Mouse (Mus musculus) hindbrain, embryonic 15.5 days (tissue): ENCODE data around the gene Spindoc. TPM values are rescaled to one million over a fixed set of nuclear protein-coding genes. Genes with fewer than 3 reads are reported as not detected.

ENCODE experiments used
- ATAC-seq: fragments of 200-750 bp; cut with Nextera tagmentation; 2 replicates; pipeline ENCODE4 v1.8.0; 2017; ENCODE audit warnings: low read depth, moderate number of reproducible peaks, moderate TSS enrichment; ENCODE audit not compliant: low FRiP score
- H3K27ac ChIP-seq: fragments of 300-500 bp; sonication (generic); replicated peaks from 2 replicates; pipeline ENCODE4 v1.5.1; 2015; ENCODE audit warnings: mild to moderate bottlenecking, inconsistent platforms
- H3K27me3 ChIP-seq: fragments of 300-500 bp; sonication (generic); 2 replicates; pipeline ENCODE4 v1.6.1; 2015; ENCODE audit warnings: control low read depth, inconsistent platforms
- H3K36me3 ChIP-seq: fragments of 300-500 bp; sonication (generic); 2 replicates; pipeline ENCODE4 v1.6.1; 2015; ENCODE audit warnings: control low read depth, inconsistent platforms
- H3K4me1 ChIP-seq: fragments of 300-500 bp; sonication (generic); replicated peaks from 2 replicates; pipeline ENCODE4 v1.6.1; 2015; ENCODE audit warnings: control low read depth, inconsistent platforms
- H3K4me2 ChIP-seq: fragments of 300-500 bp; sonication (generic); 2 replicates; pipeline ENCODE4 v1.6.1; 2015; ENCODE audit warnings: moderate library complexity, mild to moderate bottlenecking, inconsistent platforms
- H3K4me3 ChIP-seq: fragments of 300-500 bp; sonication (generic); 2 replicates; pipeline ENCODE4 v1.5.1; 2015; ENCODE audit warnings: mild to moderate bottlenecking, inconsistent platforms
- H3K9ac ChIP-seq: fragments of 300-500 bp; sonication (generic); 2 replicates; pipeline ENCODE4 v1.6.1; 2015; ENCODE audit warnings: inconsistent platforms
- H3K9me3 ChIP-seq: fragments of 300-500 bp; sonication (generic); 2 replicates; pipeline ENCODE4 v1.6.1; 2016; ENCODE audit warnings: control low read depth, inconsistent platforms
- WGBS: fragments of 180-500 bp; shearing (Covaris S2); methylation state at CpG from one replicate; pipeline ENCODE4 v1.1.7; 2015; 5-methylcytosine and 5-hydroxymethylcytosine counted together
- polyA plus RNA-seq: library from polyadenylated mRNA; unstranded; fragments of >200 nt; fragmentation: Nextera tagmentation; extraction: Ambion mirVana; gene quantifications from 2 replicates; pipeline ENCODE4 v1.2.1, GENCODE M21; 2015

Gene Spindoc
- polyA plus RNA-seq, 1 experiment from 2014 or later: 28.9 TPM

GRCm38 (mm10) chr19:7341512-7342397 lies 41.0 kb downstream of the Spindoc start, which contains the start of gene Mark2:
TSS of gene Mark2 (minus strand) at chr19:7341860.
- Histone ChIP-seq H3K9me3 (no peaks in the 10 kb centered on the region), H3K36me3 (no peaks in the 10 kb centered on the region), H3K27me3 (no peaks in the 10 kb centered on the region), H3K9ac (peak within 1 kb of the TSS; percentile 72), H3K4me3 (peak within 1 kb of the TSS; percentile 57), H3K4me1 (peaks cover 41% of the 10 kb centered on the region), H3K27ac (peak within 1 kb of the TSS; percentile 85), H3K4me2 (peak within 1 kb of the TSS; percentile 85)
- ATAC-seq: peak; percentile 96
- WGBS: 2% methylated on average over 63 of the region's 63 CpGs

- peaks cover 50% of the 10 kb centered on the region for H3K4me1 ChIP-seq
Measured at GRCm38 (mm10) chr19:7340780-7341475, 41.9 kb downstream of the Spindoc start.

GRCm38 (mm10) chr19:7340371-7340779 lies 42.4 kb downstream of the Spindoc start:
- Histone ChIP-seq H3K36me3 (0 out of 2 replicates have a peak, but pooled peaks cover 2% of the 10 kb centered on the region), H3K4me3 (peak overlapping the region; percentile 57), H3K4me2 (peak overlapping the region; percentile 85), H3K9me3 (no peaks in the 10 kb centered on the region), H3K9ac (peak overlapping the region; percentile 72), H3K4me1 (peaks cover 50% of the 10 kb centered on the region), H3K27ac (peak overlapping the region; percentile 85; the same call in 1 of the 2 replicates), H3K27me3 (no peaks in the 10 kb centered on the region)
- no peak for ATAC-seq
- under 1% methylated on average over 15 of the region's 15 CpGs for WGBS

More at GRCm38 (mm10) chr19:7340780-7341475, 41.9 kb downstream of the Spindoc start:
- WGBS: under 1% methylated on average over 29 of the region's 46 CpGs
- Histone ChIP-seq H3K9ac (peak overlapping the region; percentile 72), H3K36me3 (no peaks in the 10 kb centered on the region), H3K27me3 (no peaks in the 10 kb centered on the region), H3K4me2 (peak overlapping the region; percentile 85), H3K27ac (peak overlapping the region; percentile 85), H3K9me3 (no peaks in the 10 kb centered on the region), H3K4me3 (peak overlapping the region; percentile 57)
- ATAC-seq: peak; percentile 83

GRCm38 (mm10) chr19:7339867-7340266 lies 42.9 kb downstream of the Spindoc start:
- Histone ChIP-seq H3K9me3 (no peaks in the 10 kb centered on the region), H3K36me3 (0 out of 2 replicates have a peak, but pooled peaks cover 2% of the 10 kb centered on the region), H3K27me3 (no peaks in the 10 kb centered on the region), H3K27ac (no peak overlapping the region), H3K4me3 (peak overlapping the region; percentile 57), H3K4me2 (peak overlapping the region; percentile 85), H3K9ac (peak overlapping the region; percentile 72), H3K4me1 (peaks cover 50% of the 10 kb centered on the region)
- 42% methylated on average over 4 of the region's 4 CpGs for WGBS
- ATAC-seq: no peak

GRCm38 (mm10) chr19:7339026-7339425 lies 43.8 kb downstream of the Spindoc start:
- peaks cover 50% of the 10 kb centered on the region for H3K4me1 ChIP-seq
- H3K4me2 ChIP-seq: peak overlapping the region; percentile 85
- no peaks in the 10 kb centered on the region for H3K9me3 ChIP-seq
- H3K27ac ChIP-seq: no peak overlapping the region
- H3K9ac ChIP-seq: peak overlapping the region; percentile 72
- 57% methylated on average over 5 of the region's 5 CpGs for WGBS
- ATAC-seq: no peak
- peak overlapping the region; percentile 57 for H3K4me3 ChIP-seq
- H3K36me3 ChIP-seq: 0 out of 2 replicates have a peak, but pooled peaks cover 2% of the 10 kb centered on the region
- H3K27me3 ChIP-seq: no peaks in the 10 kb centered on the region

- no peaks in the 10 kb centered on the region for H3K9me3 ChIP-seq
- no peak for ATAC-seq
- 0 out of 2 replicates have a peak, but pooled peaks cover 2% of the 10 kb centered on the region for H3K36me3 ChIP-seq
- H3K27ac ChIP-seq: no peak overlapping the region
- no peak overlapping the region for H3K4me2 ChIP-seq
- no peaks in the 10 kb centered on the region for H3K27me3 ChIP-seq
- H3K9ac ChIP-seq: no peak overlapping the region
- WGBS: 93% methylated on average over 2 of the region's 2 CpGs
- peaks cover 52% of the 10 kb centered on the region for H3K4me1 ChIP-seq
- no peak overlapping the region for H3K4me3 ChIP-seq
Measured at GRCm38 (mm10) chr19:7337781-7338342, 44.9 kb downstream of the Spindoc start.

- no peak overlapping the region for H3K27ac ChIP-seq
- H3K4me1 ChIP-seq: peaks cover 49% of the 10 kb centered on the region
- WGBS: 85% methylated on average over 4 of the region's 4 CpGs
- no peak overlapping the region for H3K4me2 ChIP-seq
- ATAC-seq: no peak
- no peaks in the 10 kb centered on the region for H3K27me3 ChIP-seq
- no peak overlapping the region for H3K4me3 ChIP-seq
- no peaks in the 10 kb centered on the region for H3K9me3 ChIP-seq
- H3K9ac ChIP-seq: no peak overlapping the region
- H3K36me3 ChIP-seq: 0 out of 2 replicates have a peak, but pooled peaks cover 2% of the 10 kb centered on the region
Measured at GRCm38 (mm10) chr19:7335656-7336055, 47.1 kb downstream of the Spindoc start.

GRCm38 (mm10) chr19:7334049-7334448 lies 48.7 kb downstream of the Spindoc start:
- H3K9ac ChIP-seq: no peak overlapping the region
- H3K9me3 ChIP-seq: no peaks in the 10 kb centered on the region
- no peak overlapping the region for H3K4me2 ChIP-seq
- peaks cover 34% of the 10 kb centered on the region for H3K4me1 ChIP-seq
- H3K27me3 ChIP-seq: no peaks in the 10 kb centered on the region
- 0 out of 2 replicates have a peak, but pooled peaks cover 2% of the 10 kb centered on the region for H3K36me3 ChIP-seq
- 70% methylated on average over 2 of the region's 2 CpGs for WGBS
- no peak overlapping the region for H3K4me3 ChIP-seq
- no peak overlapping the region for H3K27ac ChIP-seq
- ATAC-seq: no peak

- no peaks in the 10 kb centered on the region for H3K36me3 ChIP-seq
- ATAC-seq: no peak
- no peaks in the 10 kb centered on the region for H3K27me3 ChIP-seq
- H3K4me3 ChIP-seq: no peak overlapping the region
- H3K9me3 ChIP-seq: no peaks in the 10 kb centered on the region
- 84% methylated on average over 3 of the region's 3 CpGs for WGBS
- no peak overlapping the region for H3K4me2 ChIP-seq
- H3K27ac ChIP-seq: no peak overlapping the region
- no peak overlapping the region for H3K9ac ChIP-seq
- peaks cover 2% of the 10 kb centered on the region; the same call in 1 of the 2 replicates for H3K4me1 ChIP-seq
Measured at GRCm38 (mm10) chr19:7321391-7321790, 61.4 kb downstream of the Spindoc start.

- H3K27ac ChIP-seq: no peak overlapping the region
- ATAC-seq: no peak
- no peaks in the 10 kb centered on the region for H3K9me3 ChIP-seq
- no peak overlapping the region for H3K4me3 ChIP-seq
- no peaks in the 10 kb centered on the region for H3K27me3 ChIP-seq
- H3K4me1 ChIP-seq: peaks cover 12% of the 10 kb centered on the region
- no peak overlapping the region for H3K9ac ChIP-seq
- 76% methylated on average over 2 of the region's 2 CpGs for WGBS
- H3K4me2 ChIP-seq: no peak overlapping the region
- H3K36me3 ChIP-seq: no peaks in the 10 kb centered on the region
Measured at GRCm38 (mm10) chr19:7320181-7320580, 62.6 kb downstream of the Spindoc start.

GRCm38 (mm10) chr19:7317716-7318115 lies 65.1 kb downstream of the Spindoc start:
- Histone ChIP-seq H3K27ac (no peak overlapping the region), H3K4me3 (no peak overlapping the region), H3K9me3 (no peaks in the 10 kb centered on the region), H3K4me1 (peaks cover 16% of the 10 kb centered on the region), H3K27me3 (no peaks in the 10 kb centered on the region), H3K4me2 (no peak overlapping the region), H3K36me3 (no peaks in the 10 kb centered on the region), H3K9ac (no peak overlapping the region)
- no peak for ATAC-seq
- WGBS: 89% methylated on average over 4 of the region's 4 CpGs
